Mouse (Mus musculus): ENCODE data around the gene Qpct. TPM values are rescaled to one million over a fixed set of nuclear protein-coding genes. Genes with fewer than 3 reads are reported as not detected.

The Qpct gene
- polyA plus RNA-seq, 1 experiment from 2014 or later, result 26.1 TPM

- Histone ChIP-seq H3K27ac (ENCODE audit: low read length) (peak within 1 kb of the TSS; percentile 89), H3K9me3 (ENCODE audit: low read length) (no peaks in the 10 kb centered on the region), H3K36me3 (ENCODE audit: insufficient read depth, low read length) (no peaks in the 10 kb centered on the region), H3K4me3 (ENCODE audit: low read depth, low read length) (peak within 1 kb of the TSS; percentile 73), H3K9ac (replicated peaks; ENCODE audit: low read depth) (peak within 1 kb of the TSS; percentile 82), H3K4me1 (ENCODE audit: insufficient read depth, low read depth, low read length) (peaks cover 11% of the 10 kb centered on the region; the same call in 1 of the 2 replicates), H3K4me2 (replicated peaks; ENCODE audit: low read depth, low read length) (peak within 1 kb of the TSS; percentile 93), H3K27me3 (replicated peaks; ENCODE audit: insufficient read depth, low read length) (no peaks in the 10 kb centered on the region)
- TF ChIP-seq CTCF (IDR thresholded peaks at IDR 0.05), result no peak; the same call in 1 of the 2 replicates
- TF ChIP-seq EP300 (IDR thresholded peaks at IDR 0.05), result no peak
- WGBS, result 2% methylated on average over 53 of the region's 113 CpGs
- peak; percentile 79 for DNase-seq (ENCODE audit: low spot score)
- ATAC-seq, result peak; percentile 92
Observed at GRCm38 (mm10) chr17:79020208-79020983, 31.3 kb upstream of the Qpct start, which contains the start of gene Prkd3. Gene Prkd3, minus strand, starts transcription at chr17:79020816.

- H3K4me1 ChIP-seq (ENCODE audit: insufficient read depth, low read depth, low read length), result peaks cover 11% of the 10 kb centered on the region; the same call in 1 of the 2 replicates
- H3K9me3 ChIP-seq (ENCODE audit: low read length), result no peaks in the 10 kb centered on the region
- peak; percentile 12 for ATAC-seq
- H3K4me3 ChIP-seq (ENCODE audit: low read depth, low read length), result peak overlapping the region; percentile 73
- no peak for DNase-seq (ENCODE audit: low spot score)
- TF ChIP-seq CTCF (IDR thresholded peaks at IDR 0.05) (no peak), EP300 (IDR thresholded peaks at IDR 0.05) (no peak)
- H3K36me3 ChIP-seq (ENCODE audit: insufficient read depth, low read length), result no peaks in the 10 kb centered on the region
- peak overlapping the region; percentile 82 for H3K9ac ChIP-seq (replicated peaks; ENCODE audit: low read depth)
- no peaks in the 10 kb centered on the region for H3K27me3 ChIP-seq (replicated peaks; ENCODE audit: insufficient read depth, low read length)
- WGBS, result under 1% methylated on average over 24 of the region's 24 CpGs
- peak overlapping the region; percentile 89 for H3K27ac ChIP-seq (ENCODE audit: low read length)
- H3K4me2 ChIP-seq (replicated peaks; ENCODE audit: low read depth, low read length), result peak overlapping the region; percentile 93
Observed at GRCm38 (mm10) chr17:79020984-79021335, 30.7 kb upstream of the Qpct start.

- TF ChIP-seq EP300 (IDR thresholded peaks at IDR 0.05) (no peak), CTCF (IDR thresholded peaks at IDR 0.05) (no peak)
- DNase-seq (ENCODE audit: low spot score) (no peak), ATAC-seq (no peak)
- Histone ChIP-seq H3K9ac (replicated peaks; ENCODE audit: low read depth) (no peak overlapping the region), H3K4me3 (ENCODE audit: low read depth, low read length) (no peak overlapping the region), H3K36me3 (ENCODE audit: insufficient read depth, low read length) (no peaks in the 10 kb centered on the region), H3K9me3 (ENCODE audit: low read length) (no peaks in the 10 kb centered on the region), H3K4me1 (ENCODE audit: insufficient read depth, low read depth, low read length) (peaks cover 8% of the 10 kb centered on the region; the same call in 1 of the 2 replicates), H3K27ac (ENCODE audit: low read length) (no peak overlapping the region), H3K27me3 (replicated peaks; ENCODE audit: insufficient read depth, low read length) (no peaks in the 10 kb centered on the region), H3K4me2 (replicated peaks; ENCODE audit: low read depth, low read length) (no peak overlapping the region)
- 45% methylated on average over 3 of the region's 3 CpGs for WGBS
Observed at GRCm38 (mm10) chr17:79022746-79023145, 29.0 kb upstream of the Qpct start.

GRCm38 (mm10) chr17:79024544-79024943 is 27.2 kb upstream of the Qpct start:
- 47% methylated on average over 4 of the region's 4 CpGs for WGBS
- Histone ChIP-seq H3K4me3 (ENCODE audit: low read depth, low read length) (no peak overlapping the region), H3K36me3 (ENCODE audit: insufficient read depth, low read length) (no peaks in the 10 kb centered on the region), H3K9me3 (ENCODE audit: low read length) (no peaks in the 10 kb centered on the region), H3K27me3 (replicated peaks; ENCODE audit: insufficient read depth, low read length) (no peaks in the 10 kb centered on the region), H3K4me2 (replicated peaks; ENCODE audit: low read depth, low read length) (peak overlapping the region; percentile 25; the same call in 1 of the 2 replicates), H3K9ac (replicated peaks; ENCODE audit: low read depth) (no peak overlapping the region), H3K4me1 (ENCODE audit: insufficient read depth, low read depth, low read length) (no peaks in the 10 kb centered on the region), H3K27ac (ENCODE audit: low read length) (no peak overlapping the region)
- ATAC-seq (peak; percentile 55), DNase-seq (ENCODE audit: low spot score) (peak; percentile 70)
- TF ChIP-seq EP300 (IDR thresholded peaks at IDR 0.05) (peak; percentile 84), CTCF (IDR thresholded peaks at IDR 0.05) (no peak)

- Histone ChIP-seq H3K27me3 (replicated peaks; ENCODE audit: insufficient read depth, low read length) (no peaks in the 10 kb centered on the region), H3K36me3 (ENCODE audit: insufficient read depth, low read length) (no peaks in the 10 kb centered on the region), H3K9ac (replicated peaks; ENCODE audit: low read depth) (no peak overlapping the region), H3K4me3 (ENCODE audit: low read depth, low read length) (no peak overlapping the region), H3K27ac (ENCODE audit: low read length) (no peak overlapping the region), H3K4me1 (ENCODE audit: insufficient read depth, low read depth, low read length) (no peaks in the 10 kb centered on the region), H3K9me3 (ENCODE audit: low read length) (no peaks in the 10 kb centered on the region), H3K4me2 (replicated peaks; ENCODE audit: low read depth, low read length) (no peak overlapping the region)
- no peak for TF ChIP-seq CTCF (IDR thresholded peaks at IDR 0.05)
- TF ChIP-seq EP300 (IDR thresholded peaks at IDR 0.05), result no peak
- ATAC-seq, result no peak
- no peak for DNase-seq (ENCODE audit: low spot score)
- 81% methylated on average over 3 of the region's 3 CpGs for WGBS
Observed at GRCm38 (mm10) chr17:79029226-79029625, 22.5 kb upstream of the Qpct start.

- no peak for ATAC-seq
- H3K36me3 ChIP-seq (ENCODE audit: insufficient read depth, low read length), result no peaks in the 10 kb centered on the region
- H3K4me1 ChIP-seq (ENCODE audit: insufficient read depth, low read depth, low read length), result no peaks in the 10 kb centered on the region
- H3K9ac ChIP-seq (replicated peaks; ENCODE audit: low read depth), result no peak overlapping the region
- no peak overlapping the region for H3K27ac ChIP-seq (ENCODE audit: low read length)
- WGBS, result 76% methylated on average over 5 of the region's 5 CpGs
- no peaks in the 10 kb centered on the region for H3K27me3 ChIP-seq (replicated peaks; ENCODE audit: insufficient read depth, low read length)
- no peak overlapping the region for H3K4me3 ChIP-seq (ENCODE audit: low read depth, low read length)
- TF ChIP-seq CTCF (IDR thresholded peaks at IDR 0.05), result no peak
- TF ChIP-seq EP300 (IDR thresholded peaks at IDR 0.05), result no peak
- no peak for DNase-seq (ENCODE audit: low spot score)
- H3K9me3 ChIP-seq (ENCODE audit: low read length), result no peaks in the 10 kb centered on the region
- no peak overlapping the region for H3K4me2 ChIP-seq (replicated peaks; ENCODE audit: low read depth, low read length)
Observed at GRCm38 (mm10) chr17:79031569-79031968, 20.1 kb upstream of the Qpct start.
